Mouse (Mus musculus): ENCODE measurements around the gene Cebpa. TPM values are rescaled to one million over a fixed set of nuclear protein-coding genes. Genes with fewer than 3 reads are reported as not detected.

Gene Cebpa
- polyA plus RNA-seq, 1 experiment: 7.7 TPM

DNA sequence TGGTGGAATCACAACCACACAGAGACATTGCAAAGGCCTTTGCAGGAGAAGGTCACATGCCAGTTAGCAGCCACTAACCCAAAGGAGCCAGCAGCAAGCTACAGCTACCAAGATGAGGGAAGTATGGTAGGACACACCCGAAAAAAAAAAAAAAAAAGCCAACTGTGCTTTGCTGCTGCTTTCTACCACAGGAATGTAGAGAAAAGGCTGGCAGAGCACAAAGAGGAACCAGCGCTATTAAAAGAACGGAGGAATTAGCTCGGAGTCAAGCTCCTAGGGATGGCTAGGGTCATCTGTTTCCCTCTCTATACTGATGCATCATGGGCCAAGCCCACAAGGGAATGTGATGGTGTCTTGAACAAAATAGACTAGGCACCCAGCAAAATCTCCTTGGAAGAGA is 20.3 kb upstream of the Cebpa start:
- H3K4me3 ChIP-seq: no peak overlapping the region
- no peak overlapping the region for H3ac ChIP-seq (ENCODE audit: control insufficient read depth, insufficient read length)
- TF ChIP-seq SRF (IDR thresholded peaks at IDR 0.05; ENCODE audit: control insufficient read depth, insufficient read length, low read depth) (no peak), E2F4 (IDR thresholded peaks at IDR 0.05; ENCODE audit: insufficient read depth) (no peak), CEBPB (IDR thresholded peaks at IDR 0.05; ENCODE audit: insufficient read depth, poor library complexity, severe bottlenecking) (no peak), MAX (IDR thresholded peaks at IDR 0.05; ENCODE audit: low read depth) (no peak)
- H3K36me3 ChIP-seq (ENCODE audit: control insufficient read depth, insufficient read depth): no peaks in the 10 kb centered on the region
- H3K79me2 ChIP-seq (ENCODE audit: control insufficient read depth, insufficient read depth): no peaks in the 10 kb centered on the region
- H3K4me2 ChIP-seq (ENCODE audit: low read depth): peak overlapping the region; percentile 20
- no peaks in the 10 kb centered on the region for H3K27me3 ChIP-seq (ENCODE audit: control insufficient read depth, insufficient read depth, insufficient read length)

DNA sequence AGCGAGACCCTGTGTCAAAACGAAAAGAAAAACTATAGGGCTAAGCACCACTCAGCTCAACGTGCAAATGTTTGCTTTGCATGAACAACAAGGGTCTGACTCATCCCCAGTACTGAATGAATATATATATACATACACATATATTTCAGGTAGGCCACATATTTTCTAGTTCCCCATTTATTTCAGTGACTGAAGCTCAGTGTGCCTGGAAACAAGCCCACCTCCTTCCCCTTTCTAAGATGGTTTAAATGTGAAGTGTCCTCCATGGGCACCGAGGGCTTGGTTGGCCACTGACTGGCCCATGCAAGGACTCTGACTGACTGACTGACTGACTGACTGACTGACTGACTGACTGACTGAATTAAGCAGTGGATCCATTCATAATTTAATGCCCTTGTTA is 19.6 kb upstream of the Cebpa start:
- Histone ChIP-seq H3K4me2 (ENCODE audit: low read depth) (no peak overlapping the region), H3K27me3 (ENCODE audit: control insufficient read depth, insufficient read depth, insufficient read length) (no peaks in the 10 kb centered on the region), H3ac (ENCODE audit: control insufficient read depth, insufficient read length) (no peak overlapping the region), H3K4me3 (no peak overlapping the region), H3K79me2 (ENCODE audit: control insufficient read depth, insufficient read depth) (no peaks in the 10 kb centered on the region), H3K36me3 (ENCODE audit: control insufficient read depth, insufficient read depth) (no peaks in the 10 kb centered on the region)
- TF ChIP-seq SRF (IDR thresholded peaks at IDR 0.05; ENCODE audit: control insufficient read depth, insufficient read length, low read depth): no peak
- TF ChIP-seq POLR2A (IDR thresholded peaks at IDR 0.05; ENCODE audit: insufficient read length, low read depth): no peak
- no peak for TF ChIP-seq POLR2AphosphoS2 (IDR thresholded peaks at IDR 0.05; ENCODE audit: insufficient read length, low read depth)
- TF ChIP-seq MAX (IDR thresholded peaks at IDR 0.05; ENCODE audit: low read depth): no peak
- no peak for TF ChIP-seq TCF3 (IDR thresholded peaks at IDR 0.05; ENCODE audit: insufficient read length, low read depth)
- no peak for TF ChIP-seq TCF12 (IDR thresholded peaks at IDR 0.05; ENCODE audit: insufficient read depth, poor library complexity, severe bottlenecking)
- TF ChIP-seq E2F4 (IDR thresholded peaks at IDR 0.05; ENCODE audit: insufficient read depth): no peak
- no peak for TF ChIP-seq CEBPB (IDR thresholded peaks at IDR 0.05; ENCODE audit: insufficient read depth, poor library complexity, severe bottlenecking)
- no peak for TF ChIP-seq USF1 (IDR thresholded peaks at IDR 0.05; ENCODE audit: low read depth)
- TF ChIP-seq REST (IDR thresholded peaks at IDR 0.05; ENCODE audit: insufficient read depth, insufficient read length): no peak
- TF ChIP-seq MYOD1 (IDR thresholded peaks at IDR 0.05; ENCODE audit: control insufficient read depth in 1 of 3, insufficient read length in 2 of 3, low read depth in 2 of 3): no peak
- TF ChIP-seq MYOG (IDR thresholded peaks at IDR 0.05; ENCODE audit: control insufficient read depth in 1 of 3, insufficient read depth in 1 of 3, insufficient read length in 2 of 3, low read depth in 2 of 3): no peak

GRCm38 (mm10) chr7:35106614-35107013 is 12.5 kb upstream of the Cebpa start:
- Histone ChIP-seq H3K36me3 (ENCODE audit: control insufficient read depth, insufficient read depth) (no peaks in the 10 kb centered on the region), H3ac (ENCODE audit: control insufficient read depth, insufficient read length) (no peak overlapping the region), H3K27me3 (ENCODE audit: control insufficient read depth, insufficient read depth, insufficient read length) (no peaks in the 10 kb centered on the region), H3K79me2 (ENCODE audit: control insufficient read depth, insufficient read depth) (no peaks in the 10 kb centered on the region), H3K4me2 (ENCODE audit: low read depth) (no peak overlapping the region), H3K4me3 (no peak overlapping the region)
- TF ChIP-seq REST (IDR thresholded peaks at IDR 0.05; ENCODE audit: insufficient read depth, insufficient read length) (no peak), POLR2A (IDR thresholded peaks at IDR 0.05; ENCODE audit: insufficient read length, low read depth) (no peak), POLR2AphosphoS2 (IDR thresholded peaks at IDR 0.05; ENCODE audit: insufficient read length, low read depth) (no peak), MYOD1 (IDR thresholded peaks at IDR 0.05; ENCODE audit: control insufficient read depth in 1 of 3, insufficient read length in 2 of 3, low read depth in 2 of 3) (no peak), TCF3 (IDR thresholded peaks at IDR 0.05; ENCODE audit: insufficient read length, low read depth) (no peak), E2F4 (IDR thresholded peaks at IDR 0.05; ENCODE audit: insufficient read depth) (no peak), CEBPB (IDR thresholded peaks at IDR 0.05; ENCODE audit: insufficient read depth, poor library complexity, severe bottlenecking) (no peak), TCF12 (IDR thresholded peaks at IDR 0.05; ENCODE audit: insufficient read depth, poor library complexity, severe bottlenecking) (no peak), MYOG (IDR thresholded peaks at IDR 0.05; ENCODE audit: control insufficient read depth in 1 of 3, insufficient read depth in 1 of 3, insufficient read length in 2 of 3, low read depth in 2 of 3) (no peak), SRF (IDR thresholded peaks at IDR 0.05; ENCODE audit: control insufficient read depth, insufficient read length, low read depth) (no peak), USF1 (IDR thresholded peaks at IDR 0.05; ENCODE audit: low read depth) (no peak), MAX (IDR thresholded peaks at IDR 0.05; ENCODE audit: low read depth) (no peak)

DNA sequence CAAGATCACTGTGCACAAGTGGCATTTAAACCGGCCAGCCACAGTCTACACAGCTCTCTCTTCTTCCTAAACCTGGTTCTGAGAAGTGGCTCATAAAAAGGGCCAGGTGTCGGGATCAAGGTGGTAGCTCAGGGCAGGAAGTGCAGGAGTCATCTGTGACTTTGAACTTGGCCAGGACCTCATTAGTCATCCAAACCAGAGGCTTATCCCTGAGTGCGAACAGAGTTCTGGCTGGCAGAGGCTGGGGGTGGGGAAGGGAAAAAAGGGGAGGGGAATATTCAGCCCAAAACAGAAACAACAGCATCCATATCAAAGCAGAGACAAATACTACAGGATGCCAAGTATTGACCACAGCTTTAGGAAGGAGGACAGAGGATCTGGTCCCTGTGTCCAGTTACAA is 11.5 kb upstream of the Cebpa start:
- Histone ChIP-seq H3K36me3 (ENCODE audit: control insufficient read depth, insufficient read depth) (no peaks in the 10 kb centered on the region), H3K79me2 (ENCODE audit: control insufficient read depth, insufficient read depth) (no peaks in the 10 kb centered on the region), H3K27me3 (ENCODE audit: control insufficient read depth, insufficient read depth, insufficient read length) (no peaks in the 10 kb centered on the region), H3K4me3 (no peak overlapping the region), H3ac (ENCODE audit: control insufficient read depth, insufficient read length) (no peak overlapping the region), H3K4me2 (ENCODE audit: low read depth) (no peak overlapping the region)
- TF ChIP-seq SRF (IDR thresholded peaks at IDR 0.05; ENCODE audit: control insufficient read depth, insufficient read length, low read depth) (no peak), TCF12 (IDR thresholded peaks at IDR 0.05; ENCODE audit: insufficient read depth, poor library complexity, severe bottlenecking) (no peak), TCF3 (IDR thresholded peaks at IDR 0.05; ENCODE audit: insufficient read length, low read depth) (no peak), POLR2AphosphoS2 (IDR thresholded peaks at IDR 0.05; ENCODE audit: insufficient read length, low read depth) (no peak), USF1 (IDR thresholded peaks at IDR 0.05; ENCODE audit: low read depth) (no peak), E2F4 (IDR thresholded peaks at IDR 0.05; ENCODE audit: insufficient read depth) (no peak), POLR2A (IDR thresholded peaks at IDR 0.05; ENCODE audit: insufficient read length, low read depth) (no peak), MYOD1 (IDR thresholded peaks at IDR 0.05; ENCODE audit: control insufficient read depth in 1 of 3, insufficient read length in 2 of 3, low read depth in 2 of 3) (no peak), MAX (IDR thresholded peaks at IDR 0.05; ENCODE audit: low read depth) (no peak), CEBPB (IDR thresholded peaks at IDR 0.05; ENCODE audit: insufficient read depth, poor library complexity, severe bottlenecking) (no peak), REST (IDR thresholded peaks at IDR 0.05; ENCODE audit: insufficient read depth, insufficient read length) (no peak)

DNA sequence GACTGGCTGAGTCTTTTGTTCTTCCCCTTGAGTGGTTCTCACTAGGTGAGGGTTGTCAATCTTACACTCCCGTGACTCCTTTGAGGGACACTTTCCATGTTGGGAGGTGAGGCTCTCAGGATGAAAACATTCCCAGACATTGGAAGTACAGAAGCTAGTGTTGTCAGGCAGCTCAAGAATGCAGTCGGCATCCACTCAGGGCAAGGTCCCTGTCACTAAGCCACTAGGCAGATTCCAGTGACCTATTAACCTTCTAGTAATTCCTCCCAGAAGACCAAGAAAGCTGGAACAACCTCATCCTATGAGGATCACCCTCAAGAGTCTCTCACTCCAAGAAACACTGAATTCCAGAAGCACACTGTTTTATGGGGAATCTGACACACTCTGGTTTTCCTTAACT is 11.0 kb upstream of the Cebpa start:
- Histone ChIP-seq H3K27me3 (ENCODE audit: control insufficient read depth, insufficient read depth, insufficient read length) (no peaks in the 10 kb centered on the region), H3K36me3 (ENCODE audit: control insufficient read depth, insufficient read depth) (no peaks in the 10 kb centered on the region), H3K79me2 (ENCODE audit: control insufficient read depth, insufficient read depth) (no peaks in the 10 kb centered on the region), H3K4me3 (no peak overlapping the region), H3ac (ENCODE audit: control insufficient read depth, insufficient read length) (no peak overlapping the region), H3K4me2 (ENCODE audit: low read depth) (no peak overlapping the region)
- TF ChIP-seq POLR2AphosphoS2 (IDR thresholded peaks at IDR 0.05; ENCODE audit: insufficient read length, low read depth): no peak
